Mouse (Mus musculus) thymus, adult 2 months (tissue): Measurements from ENCODE around the gene Ppcs. TPM values are rescaled to one million over a fixed set of nuclear protein-coding genes. Genes with fewer than 3 reads are reported as not detected.

Experiments used
- DNase-seq: peaks from one replicate; pipeline ENCODE4 v3.0.0; 2021
- H3K27ac ChIP-seq: fragments of 200-500 bp; 2 replicates; pipeline ENCODE4 v1.5.1; 2012; ENCODE audit warnings: low read length, control low read depth; ENCODE audit not compliant: control insufficient read depth, insufficient read depth
- H3K27me3 ChIP-seq: fragments of 200-500 bp; 2 replicates; pipeline ENCODE4 v1.6.1; 2012; ENCODE audit warnings: mild to moderate bottlenecking, low read length, moderate library complexity, mixed read lengths; ENCODE audit not compliant: control insufficient read depth, insufficient read depth
- H3K36me3 ChIP-seq: fragments of 200-500 bp; 2 replicates; pipeline ENCODE4 v1.6.1; 2012; ENCODE audit warnings: mild to moderate bottlenecking, low read length, moderate library complexity; ENCODE audit not compliant: control insufficient read depth, insufficient read depth
- H3K4me1 ChIP-seq: fragments of 200-500 bp; replicated peaks from 2 replicates; pipeline ENCODE4 v1.6.1; 2012; ENCODE audit warnings: low read length; ENCODE audit not compliant: control insufficient read depth, insufficient read depth
- H3K4me3 ChIP-seq: fragments of 200-500 bp; 2 replicates; pipeline ENCODE4 v1.5.1; 2012; ENCODE audit warnings: mild to moderate bottlenecking, low read length, control low read depth, moderate library complexity; ENCODE audit not compliant: control insufficient read depth, insufficient read depth
- CTCF ChIP-seq: fragments of 200-500 bp; IDR thresholded peaks from 2 replicates; pipeline ENCODE4 v1.5.1; 2012; ENCODE audit warnings: mild to moderate bottlenecking, control low read depth, low read length, moderate library complexity, borderline replicate concordance; ENCODE audit not compliant: control insufficient read depth, poor library complexity, insufficient read depth; ENCODE audit errors: extremely low read depth
- POLR2A ChIP-seq: fragments of 200-500 bp; IDR thresholded peaks from 2 replicates; pipeline ENCODE4 v1.6.1; 2012; ENCODE audit warnings: mild to moderate bottlenecking, low read length, control low read depth, moderate library complexity; ENCODE audit not compliant: control insufficient read depth, poor library complexity, insufficient read depth; ENCODE audit errors: extremely low read depth
- WGBS: fragments of 180-500 bp; shearing (Covaris S2); methylation state at CpG from one replicate; pipeline ENCODE4 v1.1.7; 2018; 5-methylcytosine and 5-hydroxymethylcytosine counted together
- polyA plus RNA-seq: library from polyadenylated mRNA; depleted of rRNA; stranded (reverse); fragments of >200 nt; gene quantifications from 2 replicates; pipeline ENCODE4 v1.2.3, GENCODE M21; 2012; rRNA removed

The Ppcs gene
- polyA plus RNA-seq = 20.1 and 21.8 TPM in 2 replicates

DNA sequence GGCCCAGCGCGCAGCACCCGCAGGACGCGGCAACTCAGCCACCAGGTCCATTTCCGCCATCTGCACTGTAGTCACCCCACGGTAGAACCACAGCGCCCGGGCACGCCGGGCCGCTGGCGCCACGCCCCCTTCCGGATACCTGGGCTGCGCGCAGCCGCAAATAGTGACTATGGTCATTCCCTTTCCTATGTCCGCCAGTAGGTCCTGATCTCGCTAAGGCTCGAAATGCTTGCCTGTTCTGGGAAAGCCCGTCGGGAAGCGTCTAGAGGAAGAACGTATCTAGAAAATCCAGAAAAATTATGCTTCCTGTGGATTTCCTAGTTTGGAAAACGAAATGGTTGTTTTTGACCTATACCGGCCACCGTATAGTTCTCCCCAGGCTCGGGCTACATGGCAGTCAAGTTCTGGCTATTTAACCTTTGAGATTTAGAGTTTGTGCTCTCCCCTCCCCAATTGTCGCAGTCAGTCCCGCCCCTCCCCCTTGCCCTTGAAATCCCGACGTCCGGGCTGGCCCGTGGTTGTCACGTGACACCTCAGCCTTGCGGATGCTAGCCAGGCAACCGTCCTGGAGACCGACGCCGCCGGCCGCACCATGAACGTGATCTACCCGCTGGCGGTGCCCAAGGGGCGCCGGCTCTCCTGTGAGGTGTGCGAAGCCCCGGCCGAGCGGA, at the start of gene Ppcs, which contains the start of gene Zmynd12:
Gene Ppcs, minus strand, starts transcription at position 127 of the 671 bp plus-strand sequence.
Gene Zmynd12, plus strand, starts transcription at position 521 of the 671 bp plus-strand sequence.
- H3K27me3 ChIP-seq = no peaks in the 10 kb centered on the region
- DNase-seq = peak; percentile 90
- H3K4me3 ChIP-seq = peak within 1 kb of the TSS; percentile 55
- TF ChIP-seq CTCF (peak; percentile 49; the same call in 1 of the 2 replicates), POLR2A (peak; percentile 65; the same call in 1 of the 2 replicates)
- H3K36me3 ChIP-seq = no peaks in the 10 kb centered on the region
- peak within 1 kb of the TSS; percentile 63; the same call in 1 of the 2 replicates for H3K27ac ChIP-seq
- under 1% methylated on average over 52 of the region's 52 CpGs for WGBS
- peaks cover 9% of the 10 kb centered on the region for H3K4me1 ChIP-seq

DNA sequence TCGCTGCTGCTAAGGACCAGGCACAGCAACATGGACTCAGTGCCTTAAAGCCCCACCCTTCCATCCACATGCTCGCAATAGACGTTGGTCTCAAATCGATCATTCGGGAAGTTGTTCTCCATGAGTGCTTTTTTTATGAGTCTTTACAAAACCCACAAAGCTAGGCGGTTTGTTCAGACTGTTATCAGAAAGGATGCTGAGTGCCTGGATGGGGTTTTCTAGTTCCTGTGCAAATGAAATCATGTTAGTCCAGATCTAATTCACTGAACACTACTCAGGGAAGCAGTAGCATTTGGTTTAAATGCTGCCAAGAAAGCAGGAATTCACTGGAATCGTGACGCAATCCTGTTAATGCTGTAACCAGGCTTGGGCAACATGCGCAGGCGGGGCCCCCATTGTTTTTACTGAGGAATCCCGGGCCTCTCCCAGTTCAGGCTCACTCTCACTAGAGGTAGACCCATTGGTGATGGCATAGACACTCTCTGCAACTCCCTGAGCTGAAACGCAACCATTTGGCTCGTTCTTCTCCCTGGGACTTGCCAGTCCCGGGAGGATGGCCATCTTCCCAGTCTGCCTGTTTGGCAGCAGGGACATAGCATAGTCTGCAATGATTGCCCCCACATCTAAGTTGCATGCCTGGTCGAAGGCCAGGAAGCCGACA, 45.6 kb upstream of the Ppcs start:
- H3K4me1 ChIP-seq = peaks cover 8% of the 10 kb centered on the region
- H3K27ac ChIP-seq = no peak overlapping the region
- no peak for DNase-seq
- no peak overlapping the region for H3K4me3 ChIP-seq
- no peak for TF ChIP-seq POLR2A
- TF ChIP-seq CTCF = no peak
- no peaks in the 10 kb centered on the region for H3K27me3 ChIP-seq
- H3K36me3 ChIP-seq = no peaks in the 10 kb centered on the region
- 60% methylated on average over 16 of the region's 16 CpGs for WGBS

DNA sequence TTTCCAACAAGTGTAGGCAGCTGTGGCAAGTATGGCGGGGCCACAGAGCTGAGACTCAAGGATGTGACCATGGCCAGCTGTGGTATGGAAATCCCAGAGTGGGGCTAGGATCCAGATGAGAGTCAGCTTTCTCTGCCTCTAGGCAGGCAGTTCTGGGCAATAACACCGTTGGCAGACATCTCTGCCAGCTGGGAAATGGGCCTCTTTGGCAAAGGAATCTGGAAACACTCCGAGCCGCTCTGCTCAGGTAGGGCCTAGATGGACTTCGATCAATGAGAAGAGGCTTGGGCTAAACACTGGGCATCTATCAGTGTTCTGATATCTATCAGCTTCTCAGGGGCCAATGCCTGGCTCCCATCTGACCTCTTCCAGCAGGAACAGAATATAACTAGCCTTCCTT, 43.6 kb upstream of the Ppcs start:
- no peak for DNase-seq
- no peak for TF ChIP-seq POLR2A
- no peak for TF ChIP-seq CTCF
- WGBS = 94% methylated on average over 5 of the region's 5 CpGs
- Histone ChIP-seq H3K4me3 (no peak overlapping the region), H3K27me3 (no peaks in the 10 kb centered on the region), H3K27ac (no peak overlapping the region), H3K4me1 (peaks cover 8% of the 10 kb centered on the region), H3K36me3 (no peaks in the 10 kb centered on the region)

DNA sequence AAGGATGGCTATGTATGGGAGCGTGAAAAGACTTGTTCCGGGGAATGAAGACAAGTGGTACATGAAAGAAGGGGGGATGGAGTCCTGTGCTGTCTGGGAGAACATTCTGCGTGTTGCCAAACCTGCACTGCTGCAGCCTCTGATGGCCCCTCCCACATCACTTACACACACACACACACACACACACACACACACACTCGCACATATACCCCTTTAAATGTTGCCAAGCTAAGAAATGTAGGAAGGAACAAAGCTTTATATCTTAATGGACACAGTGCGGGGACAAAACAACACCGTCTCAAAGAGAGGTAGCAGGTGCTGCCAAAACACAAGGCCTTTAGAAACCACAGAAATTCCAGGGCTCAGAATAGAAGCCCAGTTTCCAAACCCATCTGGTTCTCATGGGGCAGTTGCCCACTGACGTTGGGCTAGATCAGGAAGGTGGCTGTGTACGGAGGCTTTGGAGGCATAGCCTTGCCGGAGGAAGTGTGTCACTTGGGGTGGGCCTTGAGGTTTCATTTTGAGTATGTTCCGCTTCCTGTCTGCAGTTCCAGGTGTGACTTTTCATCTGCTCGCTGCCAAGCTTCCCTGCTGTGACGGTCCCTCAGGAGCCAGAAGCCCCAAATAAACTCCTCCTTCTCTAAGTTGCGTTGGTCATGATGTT, 41.7 kb upstream of the Ppcs start:
- Histone ChIP-seq H3K27ac (peak overlapping the region; percentile 75), H3K27me3 (no peaks in the 10 kb centered on the region), H3K4me3 (peak overlapping the region; percentile 24; the same call in 1 of the 2 replicates), H3K4me1 (peaks cover 8% of the 10 kb centered on the region), H3K36me3 (no peaks in the 10 kb centered on the region)
- peak; percentile 65 for DNase-seq
- TF ChIP-seq POLR2A (peak; percentile 40; the same call in 1 of the 2 replicates), CTCF (no peak)
- WGBS = 33% methylated on average over 13 of the region's 13 CpGs

DNA sequence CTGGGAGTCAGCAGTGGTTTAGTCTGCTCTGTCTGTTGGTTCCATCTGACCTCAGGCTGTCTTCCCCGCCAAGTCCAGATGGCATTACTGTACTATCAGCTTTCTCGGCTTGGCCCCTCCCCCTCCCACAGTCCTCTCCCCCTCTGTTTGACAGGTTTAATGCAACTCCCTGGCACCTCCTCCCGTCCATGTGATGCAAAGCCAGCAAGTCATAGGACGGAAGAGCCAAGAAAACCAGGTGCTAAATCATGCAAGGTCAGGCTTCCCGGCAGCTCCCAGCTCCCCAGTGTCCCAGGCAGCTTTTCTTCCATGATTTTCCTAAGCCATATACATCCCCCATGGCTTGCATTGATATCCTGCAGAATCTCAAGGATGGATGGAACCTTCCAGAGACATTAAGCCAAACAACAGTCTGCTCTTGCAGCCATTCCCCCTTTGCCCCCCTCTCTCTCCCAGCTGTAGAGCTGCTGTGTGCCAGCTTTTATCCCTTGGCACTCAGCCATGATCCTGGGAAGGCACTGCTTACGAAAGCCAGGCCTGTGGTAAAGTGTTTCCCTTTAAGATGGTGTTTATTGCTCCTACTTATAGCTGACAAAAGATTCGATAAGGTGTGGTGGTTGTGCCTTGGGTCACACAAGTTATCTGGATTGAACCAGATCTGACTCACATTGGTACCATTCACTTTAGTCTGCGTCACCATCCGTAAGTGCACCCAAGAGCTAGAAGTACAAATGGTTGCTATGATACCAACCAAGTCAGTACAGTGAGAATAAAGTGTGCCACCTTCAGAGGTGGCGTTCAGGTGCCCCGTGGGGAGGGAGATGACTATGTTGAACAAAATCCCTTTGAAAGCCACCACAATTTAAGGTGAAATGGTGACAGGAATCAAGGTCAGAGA, 40.9 kb upstream of the Ppcs start:
- Histone ChIP-seq H3K27me3 (no peaks in the 10 kb centered on the region), H3K4me3 (no peak overlapping the region), H3K4me1 (peaks cover 8% of the 10 kb centered on the region), H3K27ac (no peak overlapping the region), H3K36me3 (no peaks in the 10 kb centered on the region)
- TF ChIP-seq CTCF (no peak), POLR2A (no peak)
- 88% methylated on average over 11 of the region's 11 CpGs for WGBS
- DNase-seq = peak; percentile 72
